Mouse (Mus musculus): ENCODE results near the gene Kif5a.

GRCm38 (mm10) chr10:127290930-127291880 lies 28.1 kb upstream of the Kif5a start:
- TF ChIP-seq CTCF (IDR thresholded peaks at IDR 0.05; ENCODE audit: low read depth) (0 out of 2 replicates have a peak, but pooled peaks have one; percentile 1), EP300 (IDR thresholded peaks at IDR 0.05; ENCODE audit: low read depth) (no peak)

Data from liver, embryonic 14.5 days (tissue).